Mouse (Mus musculus): ENCODE results near the gene Map6d1.
A peak's percentile ranks its signal among the peaks of the same experiment; 100 is the strongest.

Gene Map6d1

GRCm38 (mm10) chr16:20240468-20241414 lies at the start of gene Map6d1:
Gene Map6d1, minus strand, starts transcription at chr16:20241358.
- DNase-seq (ENCODE audit: low read depth, low spot score), result peak; percentile 62

GRCm38 (mm10) chr16:20280238-20280637 lies 39.1 kb upstream of the Map6d1 start:
- DNase-seq (ENCODE audit: low read depth, low spot score), result no peak

- no peak for DNase-seq (ENCODE audit: low read depth, low spot score)
Measured at GRCm38 (mm10) chr16:20279395-20279794, 38.2 kb upstream of the Map6d1 start.

GRCm38 (mm10) chr16:20272994-20273393 lies 31.8 kb upstream of the Map6d1 start:
- DNase-seq (ENCODE audit: low read depth, low spot score), result no peak

- DNase-seq (ENCODE audit: low read depth, low spot score), result no peak
Measured at GRCm38 (mm10) chr16:20271339-20271738, 30.2 kb upstream of the Map6d1 start.

GRCm38 (mm10) chr16:20265089-20265488 lies 23.9 kb upstream of the Map6d1 start:
- no peak for DNase-seq (ENCODE audit: low read depth, low spot score)

GRCm38 (mm10) chr16:20257926-20258325 lies 16.8 kb upstream of the Map6d1 start:
- DNase-seq (ENCODE audit: low read depth, low spot score), result no peak

GRCm38 (mm10) chr16:20248442-20249174 lies 7.5 kb upstream of the Map6d1 start:
- DNase-seq (ENCODE audit: low read depth, low spot score), result no peak

- no peak for DNase-seq (ENCODE audit: low read depth, low spot score)
Measured at GRCm38 (mm10) chr16:20247103-20247502, 5.9 kb upstream of the Map6d1 start.

GRCm38 (mm10) chr16:20238646-20239045 lies 2.5 kb downstream of the Map6d1 start:
- DNase-seq (ENCODE audit: low read depth, low spot score), result no peak

GRCm38 (mm10) chr16:20237426-20237825 lies 3.7 kb downstream of the Map6d1 start:
- no peak for DNase-seq (ENCODE audit: low read depth, low spot score)

GRCm38 (mm10) chr16:20234406-20234805 lies 6.8 kb downstream of the Map6d1 start:
- DNase-seq (ENCODE audit: low read depth, low spot score), result no peak

- no peak for DNase-seq (ENCODE audit: low read depth, low spot score)
Measured at GRCm38 (mm10) chr16:20228167-20228566, 13.0 kb downstream of the Map6d1 start.

GRCm38 (mm10) chr16:20227504-20227903 lies 13.7 kb downstream of the Map6d1 start:
- no peak for DNase-seq (ENCODE audit: low read depth, low spot score)

- DNase-seq (ENCODE audit: low read depth, low spot score), result no peak
Measured at GRCm38 (mm10) chr16:20226676-20227075, 14.5 kb downstream of the Map6d1 start.

GRCm38 (mm10) chr16:20222726-20223125 lies 18.4 kb downstream of the Map6d1 start:
- DNase-seq (ENCODE audit: low read depth, low spot score), result no peak

- DNase-seq (ENCODE audit: low read depth, low spot score), result peak; percentile 40
Measured at GRCm38 (mm10) chr16:20213591-20214226, 27.4 kb downstream of the Map6d1 start.

GRCm38 (mm10) chr16:20199501-20200201 lies 41.5 kb downstream of the Map6d1 start:
- peak; percentile 31 for DNase-seq (ENCODE audit: low read depth, low spot score)

GRCm38 (mm10) chr16:20196962-20197361 lies 44.2 kb downstream of the Map6d1 start:
- no peak for DNase-seq (ENCODE audit: low read depth, low spot score)

GRCm38 (mm10) chr16:20195546-20195945 lies 45.6 kb downstream of the Map6d1 start:
- peak; percentile 23 for DNase-seq (ENCODE audit: low read depth, low spot score)

- DNase-seq (ENCODE audit: low read depth, low spot score), result no peak
Measured at GRCm38 (mm10) chr16:20192043-20192442, 49.1 kb downstream of the Map6d1 start.

Measured in forelimb bud, embryonic 11.5 days (tissue).